Mouse (Mus musculus): ENCODE results near the gene Cct4.

GRCm38 (mm10) chr11:22987357-22987756 lies 3.0 kb upstream of the Cct4 start:
- peak; percentile 78 for TF ChIP-seq CTCF (conservative IDR thresholded peaks at IDR 0.05; ENCODE audit: insufficient read depth, insufficient read length, low read depth, low read length)
- no peak for TF ChIP-seq POLR2A (IDR thresholded peaks at IDR 0.05; ENCODE audit: low read depth, low read length)

All from kidney, adult 2 months (tissue).